Mouse (Mus musculus) forebrain, embryonic 14.5 days (tissue): ENCODE data around the gene Gm27027. TPM values are rescaled to one million over a fixed set of nuclear protein-coding genes. Genes with fewer than 3 reads are reported as not detected.

Experiments
- polyA plus RNA-seq: library from polyadenylated mRNA; unstranded; fragments of >200 nt; fragmentation: Nextera tagmentation; extraction: Ambion mirVana; gene quantifications from 2 replicates; pipeline ENCODE4 v1.2.1, GENCODE M21; 2014

Gene Gm27027
- polyA plus RNA-seq, 1 experiment from 2014 or later = not detected

Other genes with a start within 250 kb of the Gm27027 start
- gene Ext2, start 173.8 kb downstream of the Gm27027 start, polyA plus RNA-seq = 53.1 and 61.9 TPM in 2 replicates
- 5.0 and 8.0 TPM in 2 replicates for gene Accs, start 146.4 kb downstream of the Gm27027 start, polyA plus RNA-seq
- 0.71 and 1.2 TPM in 2 replicates for gene Accsl, start 127.2 kb downstream of the Gm27027 start, polyA plus RNA-seq
- gene Gm13889, start 39.2 kb downstream of the Gm27027 start, polyA plus RNA-seq = 23.9 and 28.6 TPM in 2 replicates
- gene Alkbh3, start 14.5 kb upstream of the Gm27027 start, polyA plus RNA-seq = 47.5 and 52.2 TPM in 2 replicates
- 129 and 143 TPM in 2 replicates for gene Hsd17b12, start 161.6 kb upstream of the Gm27027 start, polyA plus RNA-seq